13 mouse cellular contexts compared by ENCODE assay signal in the genomic region with DNA sequence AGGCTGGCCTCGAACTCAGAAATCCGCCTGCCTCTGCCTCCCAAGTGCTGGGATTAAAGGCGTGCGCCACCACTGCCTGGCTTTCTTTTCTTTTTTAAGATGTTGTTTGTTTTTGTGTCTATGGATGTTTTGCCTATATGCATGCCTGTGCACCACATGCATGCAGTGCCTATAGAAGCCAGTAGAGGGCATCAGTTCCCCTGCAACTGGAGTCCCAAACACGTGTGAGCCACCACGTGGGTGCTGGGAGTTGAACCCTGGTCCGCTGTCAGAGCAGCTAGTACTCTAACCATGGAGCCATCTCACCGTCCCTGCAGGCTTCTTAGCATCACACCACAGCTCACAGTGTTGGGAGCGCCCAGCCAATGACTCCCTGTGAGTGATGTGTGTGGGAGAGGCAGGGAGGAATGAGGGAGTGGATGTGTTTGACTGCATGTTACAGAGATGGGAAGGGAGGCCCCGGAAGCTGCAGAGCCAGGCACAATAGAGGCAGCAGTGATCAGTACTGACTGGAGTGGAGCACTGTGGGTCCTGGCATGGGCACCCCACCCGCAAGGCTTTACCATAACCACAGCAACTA. TPM values are rescaled to one million over a fixed set of nuclear protein-coding genes. Genes with fewer than 3 reads are reported as not detected.
DNase-seq lines count a peak whose midpoint lies in the region; ATAC-seq and TF ChIP-seq lines count a peak whose summit lies in the region.
"Had no signal": no experiment of that assay in that cellular context is flagged by ENCODE, and none has a peak within 500 bp of the region (broad histone marks: within the 10 kb centered on the region; RNA-seq: fewer than 3 reads in every experiment).

No protein-coding gene starts in this region.

- peak; percentile 18 for DNase-seq in CD4-positive, CD25-positive, alpha-beta regulatory T cell, adult 2 months (ENCODE audit: low read depth, low spot score)
- DNase-seq in liver, adult 2 months (ENCODE audit: extremely low read depth, low read depth, low spot score), result no peak
- DNase-seq in liver, result no peak
- no peak for DNase-seq in testis, postnatal 14 days (ENCODE audit: low spot score)
- DNase-seq in splenic B cell, adult 2 months (ENCODE audit: low read depth, low spot score), result peak; percentile 15
- no peak for DNase-seq in layer of hippocampus, adult 8-10 months (ENCODE audit: low spot score in 2 of 2)
- DNase-seq: cerebellum, postnatal 10 days; kidney, postnatal 10 days; thymus, adult 2 months had no signal

- no peaks in the 10 kb centered on the region; the same call in 1 of the 2 replicates for H3K4me1 ChIP-seq in liver, adult 2 months (ENCODE audit: control insufficient read depth, insufficient read depth, low read length)
- peaks cover 3% of the 10 kb centered on the region; the same call in 1 of the 2 replicates for H3K4me1 ChIP-seq in testis, adult 2 months (ENCODE audit: control insufficient read depth, insufficient read depth, low read length)

- H3K36me3 ChIP-seq in liver, adult 2 months (ENCODE audit: control insufficient read depth, insufficient read depth, low read length), result no peaks in the 10 kb centered on the region
- no peaks in the 10 kb centered on the region for H3K36me3 ChIP-seq in testis, adult 2 months (ENCODE audit: control insufficient read depth, insufficient read depth, low read length)
- H3K36me3 ChIP-seq in splenic B cell, adult 2 months (ENCODE audit: control insufficient read depth, insufficient read depth, low read length, poor library complexity, severe bottlenecking), result no peaks in the 10 kb centered on the region

- H3K27me3 ChIP-seq in liver, adult 2 months (ENCODE audit: control insufficient read depth, insufficient read depth, low read length), result no peaks in the 10 kb centered on the region
- no peaks in the 10 kb centered on the region for H3K27me3 ChIP-seq in testis, adult 2 months (ENCODE audit: control insufficient read depth, insufficient read depth, low read length)
- no peaks in the 10 kb centered on the region for H3K27me3 ChIP-seq in splenic B cell, adult 2 months (ENCODE audit: control insufficient read depth, insufficient read depth, low read length, poor library complexity, severe bottlenecking)

- WGBS in liver, adult 2 months, result 80% methylated on average over 11 of the region's 11 CpGs

- no peak overlapping the region for H3K9ac ChIP-seq in liver, adult 2 months (ENCODE audit: low read depth, low read length)

- TF ChIP-seq POLR2A in liver, adult 2 months (IDR thresholded peaks at IDR 0.05; ENCODE audit: extremely low read depth, insufficient read depth, low read length), result no peak
- no peak for TF ChIP-seq POLR2A in testis, adult 2 months (IDR thresholded peaks at IDR 0.05; ENCODE audit: control insufficient read depth, low read depth, low read length)

- H3K79me2 ChIP-seq in liver, adult 2 months (ENCODE audit: control insufficient read depth, insufficient read depth, low read length), result no peaks in the 10 kb centered on the region

- peak; percentile 10; the same call in 1 of the 2 replicates for TF ChIP-seq CTCF in liver, adult 2 months (IDR thresholded peaks at IDR 0.05; ENCODE audit: low read depth, low read length)
- TF ChIP-seq CTCF in testis, adult 2 months (IDR thresholded peaks at IDR 0.05; ENCODE audit: control insufficient read depth, insufficient read depth, insufficient replicate concordance, low read depth, low read length), result peak; percentile 65; the same call in 1 of the 2 replicates

- no peak for ATAC-seq in CD4-positive, CD25-positive, alpha-beta regulatory T cell, adult 4 months
- ATAC-seq: inflammation-experienced regulatory T-cells, adult 6 months had no signal

- no peak overlapping the region for H3K4me3 ChIP-seq in liver, adult 2 months (ENCODE audit: insufficient read depth, low read depth, low read length)
- H3K4me3 ChIP-seq in testis, adult 2 months (ENCODE audit: control insufficient read depth, low read depth, low read length), result no peak overlapping the region

- H3K27ac ChIP-seq in liver, adult 2 months (replicated peaks; ENCODE audit: insufficient read depth, low read depth, low read length), result no peak overlapping the region
- no peak overlapping the region for H3K27ac ChIP-seq in testis, adult 2 months (ENCODE audit: control insufficient read depth, insufficient read depth, low read depth, low read length)

RNA-seq across cellular contexts. Expression of a gene that starts 7.9 kb away (rescaled TPM):
- not detected for polyA plus RNA-seq in CD4-positive, CD25-positive, alpha-beta regulatory T cell, adult 4 months (2017; shearing (Covaris generic))
- total RNA-seq in liver, adult 2 months (2014; rRNA removed), result 6.6 and 8.4 TPM in 2 replicates
- polyA plus RNA-seq in liver, adult 2 months (2012; rRNA removed), result 11.8 and 16.2 TPM in 2 replicates
- polyA plus RNA-seq in testis, adult 2 months (2012; rRNA removed), result 25.8 and 26.9 TPM in 2 replicates
- total RNA-seq in layer of hippocampus, adult 8-10 months (2022), result 1 to 10 TPM; 5.9 to 7.8 (median 7.0) TPM
- polyA plus RNA-seq: inflammation-experienced regulatory T-cells, adult 6 months had no signal

RNA-seq across cellular contexts. Expression of a gene that starts 25.7 kb away (rescaled TPM):
- polyA plus RNA-seq in CD4-positive, CD25-positive, alpha-beta regulatory T cell, adult 4 months (2017; shearing (Covaris generic)), result under 1 TPM in 1 of 2 experiments, not detected in 1; 0.18 TPM
- not detected in 2 replicates for total RNA-seq in liver, adult 2 months (2014; rRNA removed)
- 0.04 TPM in 1 of 2 replicates, not detected in the other for polyA plus RNA-seq in liver, adult 2 months (2012; rRNA removed)
- polyA plus RNA-seq in testis, adult 2 months (2012; rRNA removed), result 1.2 and 1.4 TPM in 2 replicates
- 1 to 10 TPM; 1.9 to 2.4 (median 2.2) TPM for total RNA-seq in layer of hippocampus, adult 8-10 months (2022)
- total RNA-seq: heart, postnatal 25 days had no signal
- polyA plus RNA-seq: inflammation-experienced regulatory T-cells, adult 6 months had no signal

RNA-seq across cellular contexts. Expression of a gene that starts 38.6 kb away (rescaled TPM):
- polyA plus RNA-seq in CD4-positive, CD25-positive, alpha-beta regulatory T cell, adult 4 months (2017; shearing (Covaris generic)), result not detected
- under 0.01 TPM in 1 of 2 replicates, not detected in the other for total RNA-seq in liver, adult 2 months (2014; rRNA removed)
- polyA plus RNA-seq in liver, adult 2 months (2012; rRNA removed), result 0.04 TPM in 1 of 2 replicates, not detected in the other
- polyA plus RNA-seq in testis, adult 2 months (2012; rRNA removed), result 12.3 and 13.3 TPM in 2 replicates
- 1 to 10 TPM; 1.7 to 3.8 (median 2.8) TPM for total RNA-seq in layer of hippocampus, adult 8-10 months (2022)
- polyA plus RNA-seq: inflammation-experienced regulatory T-cells, adult 6 months had no signal

Comparison
In these comparisons a context has a peak if more than half of its experiments do, and no peak if none do; other contexts are left out.
1. DNase-seq: peak in CD4-positive, CD25-positive, alpha-beta regulatory T cell, adult 2 months (single experiment) and splenic B cell, adult 2 months (single experiment); none in liver, adult 2 months (single experiment), liver (single experiment), testis, postnatal 14 days (single experiment) and layer of hippocampus, adult 8-10 months (0 of 2).
2. RNA of a gene that starts 7.9 kb away (polyA plus RNA-seq): 25.8 to 26.9 TPM in testis, adult 2 months and 11.8 to 16.2 TPM in liver, adult 2 months; not detected in CD4-positive, CD25-positive, alpha-beta regulatory T cell, adult 4 months; every median in the first group is over 10 times any median in the second.
3. RNA of a gene that starts 38.6 kb away (polyA plus RNA-seq): 12.3 to 13.3 TPM in testis, adult 2 months; 0.04 TPM in liver, adult 2 months and not detected in CD4-positive, CD25-positive, alpha-beta regulatory T cell, adult 4 months; every median in the first group is over 10 times any median in the second.